Mouse (Mus musculus) neural tube, embryonic 15.5 days (tissue): ENCODE results near the gene Hbb-bt. TPM values are rescaled to one million over a fixed set of nuclear protein-coding genes. Genes with fewer than 3 reads are reported as not detected.
"Not testable (repeated sequence)": the region's sequence is repeated elsewhere in the genome, so short reads cannot be mapped to it uniquely, and the experiment has no call there.

Experiments
- ATAC-seq: fragments of 200-750 bp; cut with Nextera tagmentation; 2 replicates; pipeline ENCODE4 v1.8.0; 2017; ENCODE audit warnings: mild to moderate bottlenecking, moderate TSS enrichment, moderate library complexity; ENCODE audit not compliant: low FRiP score
- H3K27ac ChIP-seq: fragments of 300-500 bp; sonication (generic); replicated peaks from 2 replicates; pipeline ENCODE4 v1.5.1; 2015; ENCODE audit warnings: mild to moderate bottlenecking, inconsistent platforms
- H3K27me3 ChIP-seq: fragments of 300-500 bp; sonication (generic); replicated peaks from 2 replicates; pipeline ENCODE4 v1.6.1; 2015; ENCODE audit warnings: inconsistent platforms
- H3K36me3 ChIP-seq: fragments of 300-500 bp; sonication (generic); 2 replicates; pipeline ENCODE4 v1.6.1; 2015; ENCODE audit warnings: inconsistent platforms
- H3K4me1 ChIP-seq: fragments of 300-500 bp; sonication (generic); 2 replicates; pipeline ENCODE4 v1.6.1; 2015; ENCODE audit warnings: inconsistent platforms
- H3K4me2 ChIP-seq: fragments of 300-500 bp; sonication (generic); 2 replicates; pipeline ENCODE4 v1.6.1; 2015; ENCODE audit warnings: inconsistent platforms, mild to moderate bottlenecking, moderate library complexity
- H3K4me3 ChIP-seq: fragments of 300-500 bp; sonication (generic); replicated peaks from 2 replicates; pipeline ENCODE4 v1.5.1; 2015; ENCODE audit warnings: mild to moderate bottlenecking, inconsistent platforms
- H3K9ac ChIP-seq: fragments of 300-500 bp; sonication (generic); replicated peaks from 2 replicates; pipeline ENCODE4 v1.6.1; 2015; ENCODE audit warnings: mild to moderate bottlenecking, inconsistent platforms
- H3K9me3 ChIP-seq: fragments of 300-500 bp; sonication (generic); replicated peaks from 2 replicates; pipeline ENCODE4 v1.6.1; 2016; ENCODE audit warnings: inconsistent platforms
- WGBS: fragments of 180-500 bp; shearing (Covaris S2); methylation state at CpG from one replicate; pipeline ENCODE4 v1.1.7; 2015; ENCODE audit warnings: mixed read lengths; 5-methylcytosine and 5-hydroxymethylcytosine counted together
- polyA plus RNA-seq: library from polyadenylated mRNA; unstranded; fragments of >200 nt; fragmentation: Nextera tagmentation; extraction: Ambion mirVana; gene quantifications from 2 replicates; pipeline ENCODE4 v1.2.1, GENCODE M21; 2015

Gene Hbb-bt
- polyA plus RNA-seq, 1 experiment from 2014 or later: 1,593 TPM

- 89% methylated on average over 3 of the region's 3 CpGs for WGBS
- no peaks in the 10 kb centered on the region for H3K27me3 ChIP-seq
Observed at GRCm38 (mm10) chr7:103825536-103826254, 11.9 kb upstream of the Hbb-bt start.

GRCm38 (mm10) chr7:103824597-103824996, 10.8 kb upstream of the Hbb-bt start:
- no peaks in the 10 kb centered on the region for H3K4me1 ChIP-seq
- H3K9me3 ChIP-seq: no peaks in the 10 kb centered on the region
- H3K36me3 ChIP-seq: no peaks in the 10 kb centered on the region
- ATAC-seq: no peak
- H3K9ac ChIP-seq: no peak overlapping the region
- no peaks in the 10 kb centered on the region for H3K27me3 ChIP-seq
- no peak overlapping the region for H3K27ac ChIP-seq
- WGBS: 85% methylated on average over 2 of the region's 2 CpGs
- no peak overlapping the region for H3K4me3 ChIP-seq
- no peak overlapping the region for H3K4me2 ChIP-seq

More at GRCm38 (mm10) chr7:103825536-103826254, 11.9 kb upstream of the Hbb-bt start:
- Histone ChIP-seq H3K4me3 (no peak overlapping the region), H3K9me3 (no peaks in the 10 kb centered on the region), H3K9ac (no peak overlapping the region), H3K4me1 (no peaks in the 10 kb centered on the region), H3K36me3 (no peaks in the 10 kb centered on the region), H3K27ac (no peak overlapping the region), H3K4me2 (no peak overlapping the region)
- no peak for ATAC-seq

- H3K4me1 ChIP-seq, H3K9ac ChIP-seq, H3K27me3 ChIP-seq, ATAC-seq, H3K36me3 ChIP-seq, H3K4me3 ChIP-seq, H3K27ac ChIP-seq, H3K4me2 ChIP-seq, H3K9me3 ChIP-seq: not testable (repeated sequence)
- 82% methylated on average over 1 of the region's 2 CpGs for WGBS
Observed at GRCm38 (mm10) chr7:103815085-103815484, 1.3 kb upstream of the Hbb-bt start.

DNA sequence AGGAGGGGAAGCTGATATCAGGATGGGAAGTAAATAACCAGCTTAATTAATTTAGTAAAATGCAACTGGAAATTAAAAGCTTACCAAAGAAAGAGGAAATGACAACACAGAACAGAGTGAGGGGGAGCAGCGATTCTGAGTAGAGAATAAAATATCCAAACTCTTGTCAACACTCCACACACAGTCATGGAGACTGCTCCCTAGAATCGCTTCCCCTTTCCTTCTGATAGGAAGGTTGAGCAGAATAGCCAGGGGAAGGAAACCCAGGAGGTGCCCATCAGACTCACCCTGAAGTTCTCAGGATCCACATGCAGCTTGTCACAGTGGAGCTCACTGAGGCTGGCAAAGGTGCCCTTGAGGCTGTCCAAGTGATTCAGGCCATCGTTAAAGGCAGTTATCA, 644 bp downstream of the Hbb-bt start:
- not testable (repeated sequence) for H3K4me2 ChIP-seq, H3K9me3 ChIP-seq, ATAC-seq, H3K9ac ChIP-seq, H3K36me3 ChIP-seq, H3K4me3 ChIP-seq, H3K27me3 ChIP-seq, H3K27ac ChIP-seq, H3K4me1 ChIP-seq
- WGBS: no CpG with 5 or more reads among the region's 3 CpGs

- 84% methylated on average over 1 of the region's 1 CpGs for WGBS
- no peak overlapping the region for H3K27ac ChIP-seq
- H3K27me3 ChIP-seq: no peaks in the 10 kb centered on the region
- no peak overlapping the region for H3K4me2 ChIP-seq
- H3K36me3 ChIP-seq: no peaks in the 10 kb centered on the region
- H3K9me3 ChIP-seq: no peaks in the 10 kb centered on the region
- ATAC-seq: no peak
- H3K9ac ChIP-seq: no peak overlapping the region
- H3K4me1 ChIP-seq: no peaks in the 10 kb centered on the region
- no peak overlapping the region for H3K4me3 ChIP-seq
Observed at GRCm38 (mm10) chr7:103812174-103812573, 1.6 kb downstream of the Hbb-bt start.

- H3K4me1 ChIP-seq: no peaks in the 10 kb centered on the region
- 89% methylated on average over 1 of the region's 1 CpGs for WGBS
Observed at GRCm38 (mm10) chr7:103811223-103811845, 2.5 kb downstream of the Hbb-bt start.

GRCm38 (mm10) chr7:103810746-103811145, 3.0 kb downstream of the Hbb-bt start:
- Histone ChIP-seq H3K4me3 (no peak overlapping the region), H3K27ac (no peak overlapping the region), H3K4me2 (no peak overlapping the region), H3K9ac (no peak overlapping the region), H3K4me1 (no peaks in the 10 kb centered on the region), H3K36me3 (no peaks in the 10 kb centered on the region), H3K27me3 (no peaks in the 10 kb centered on the region), H3K9me3 (no peaks in the 10 kb centered on the region)
- ATAC-seq: no peak
- WGBS: 86% methylated on average over 3 of the region's 3 CpGs

More at GRCm38 (mm10) chr7:103811223-103811845, 2.5 kb downstream of the Hbb-bt start:
- no peaks in the 10 kb centered on the region for H3K9me3 ChIP-seq
- H3K27me3 ChIP-seq: no peaks in the 10 kb centered on the region
- ATAC-seq: no peak
- H3K4me3 ChIP-seq: no peak overlapping the region
- H3K27ac ChIP-seq: no peak overlapping the region
- no peaks in the 10 kb centered on the region for H3K36me3 ChIP-seq
- H3K9ac ChIP-seq: no peak overlapping the region
- no peak overlapping the region for H3K4me2 ChIP-seq

- no peak overlapping the region for H3K4me3 ChIP-seq
- WGBS: 81% methylated on average over 1 of the region's 1 CpGs
- no peak overlapping the region for H3K27ac ChIP-seq
- no peak overlapping the region for H3K9ac ChIP-seq
- no peaks in the 10 kb centered on the region for H3K4me1 ChIP-seq
- no peaks in the 10 kb centered on the region for H3K27me3 ChIP-seq
- no peak for ATAC-seq
- no peak overlapping the region for H3K4me2 ChIP-seq
- no peaks in the 10 kb centered on the region for H3K36me3 ChIP-seq
- no peaks in the 10 kb centered on the region for H3K9me3 ChIP-seq
Observed at GRCm38 (mm10) chr7:103810296-103810695, 3.5 kb downstream of the Hbb-bt start.

- H3K4me1 ChIP-seq: no peaks in the 10 kb centered on the region
- H3K27me3 ChIP-seq: no peaks in the 10 kb centered on the region
- H3K27ac ChIP-seq: no peak overlapping the region
- no peaks in the 10 kb centered on the region for H3K36me3 ChIP-seq
- ATAC-seq: no peak
- WGBS: 76% methylated on average over 1 of the region's 1 CpGs
- no peak overlapping the region for H3K4me3 ChIP-seq
- H3K9ac ChIP-seq: no peak overlapping the region
- H3K9me3 ChIP-seq: no peaks in the 10 kb centered on the region
- H3K4me2 ChIP-seq: no peak overlapping the region
Observed at GRCm38 (mm10) chr7:103809801-103810155, 4.0 kb downstream of the Hbb-bt start.

GRCm38 (mm10) chr7:103808971-103809800, 4.6 kb downstream of the Hbb-bt start:
- Histone ChIP-seq H3K4me2 (no peak overlapping the region), H3K9ac (no peak overlapping the region), H3K27ac (no peak overlapping the region), H3K36me3 (no peaks in the 10 kb centered on the region), H3K27me3 (no peaks in the 10 kb centered on the region), H3K4me3 (no peak overlapping the region), H3K9me3 (no peaks in the 10 kb centered on the region), H3K4me1 (no peaks in the 10 kb centered on the region)
- no peak for ATAC-seq
- 72% methylated on average over 5 of the region's 5 CpGs for WGBS

- not testable (repeated sequence) for ATAC-seq, H3K36me3 ChIP-seq
Observed at GRCm38 (mm10) chr7:103808120-103808519, 5.7 kb downstream of the Hbb-bt start.

DNA sequence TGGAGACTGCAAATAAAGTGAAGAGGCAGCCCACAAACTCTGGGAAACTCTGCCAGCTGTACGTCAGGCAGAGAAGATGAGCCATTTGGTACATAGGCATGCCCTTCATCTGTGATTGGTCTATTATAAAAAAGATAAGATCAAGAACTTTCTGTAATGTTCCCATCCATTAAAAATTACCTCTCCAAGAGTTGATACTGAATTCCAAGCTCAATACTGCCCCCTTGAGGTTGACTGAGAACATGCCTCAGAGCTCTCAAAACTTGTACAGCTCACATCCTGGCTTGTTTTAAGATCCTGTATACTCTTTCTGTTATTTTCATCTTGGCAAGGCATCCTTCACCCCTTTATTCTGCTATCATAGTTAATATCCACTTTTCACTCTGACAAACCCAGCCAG, 6.9 kb downstream of the Hbb-bt start:
- Histone ChIP-seq H3K36me3 (no peaks in the 10 kb centered on the region), H3K4me2 (no peak overlapping the region), H3K9me3 (no peaks in the 10 kb centered on the region), H3K27ac (no peak overlapping the region), H3K9ac (no peak overlapping the region), H3K27me3 (no peaks in the 10 kb centered on the region), H3K4me1 (no peaks in the 10 kb centered on the region), H3K4me3 (no peak overlapping the region)
- no peak for ATAC-seq
- WGBS: 75% methylated on average over 1 of the region's 1 CpGs

More at GRCm38 (mm10) chr7:103808120-103808519, 5.7 kb downstream of the Hbb-bt start:
- H3K27ac ChIP-seq, H3K9me3 ChIP-seq, H3K4me1 ChIP-seq, H3K4me2 ChIP-seq, H3K4me3 ChIP-seq, H3K27me3 ChIP-seq, H3K9ac ChIP-seq: not testable (repeated sequence)
- 86% methylated on average over 2 of the region's 2 CpGs for WGBS
